Mouse (Mus musculus) kidney, postnatal 36 days (tissue): Measurements from ENCODE around the gene Mpped1.
A peak's percentile ranks its signal among the peaks of the same experiment; 100 is the strongest.

Source experiments
- DNase-seq, 2 experiments: peaks; one replicate each; pipeline ENCODE4 v3.0.0; 2021 to 2022; ENCODE audit warnings: mixed read lengths in 2 of 2

Gene Mpped1

DNA sequence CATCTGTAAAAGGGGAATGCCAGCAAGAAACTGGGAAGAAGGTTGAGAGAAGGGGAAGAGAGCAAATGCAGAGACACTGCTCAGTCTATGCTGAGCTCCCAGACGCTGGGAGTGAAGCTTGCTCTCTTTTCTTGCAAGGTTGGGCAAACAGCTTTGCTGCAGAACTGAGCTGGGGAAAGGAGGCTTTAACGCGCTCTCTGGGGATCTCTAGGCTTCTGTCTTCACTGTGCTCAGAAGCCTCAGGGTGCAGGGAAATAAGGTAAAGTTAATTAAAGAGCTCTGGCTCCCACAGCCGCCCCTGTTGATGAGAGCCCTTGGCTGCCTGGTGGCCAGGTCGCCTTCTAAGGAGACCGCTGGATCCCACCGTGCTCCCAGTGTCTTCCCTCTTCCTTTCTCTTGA is 17.7 kb downstream of the Mpped1 start:
- no peak for DNase-seq

DNA sequence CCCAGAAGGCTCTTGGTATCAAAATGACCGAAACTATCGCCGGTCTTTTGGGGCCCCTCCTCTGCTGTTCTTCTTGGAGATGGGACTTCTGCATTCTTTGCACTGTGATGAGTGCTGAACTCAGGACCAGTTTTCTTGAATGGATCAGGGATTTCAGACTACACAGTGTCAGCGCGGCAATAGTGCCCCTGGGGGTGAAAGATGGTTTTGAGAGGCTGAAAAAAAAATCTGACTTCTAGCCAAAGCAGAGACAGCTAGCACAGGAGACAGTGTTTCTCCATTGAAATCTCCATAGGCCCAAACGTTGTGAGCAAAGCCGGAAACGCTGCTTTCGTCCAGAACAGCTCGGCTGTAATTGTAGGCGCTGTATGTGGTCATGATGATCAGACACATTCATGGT is 19.7 kb downstream of the Mpped1 start:
- no peak for DNase-seq

DNA sequence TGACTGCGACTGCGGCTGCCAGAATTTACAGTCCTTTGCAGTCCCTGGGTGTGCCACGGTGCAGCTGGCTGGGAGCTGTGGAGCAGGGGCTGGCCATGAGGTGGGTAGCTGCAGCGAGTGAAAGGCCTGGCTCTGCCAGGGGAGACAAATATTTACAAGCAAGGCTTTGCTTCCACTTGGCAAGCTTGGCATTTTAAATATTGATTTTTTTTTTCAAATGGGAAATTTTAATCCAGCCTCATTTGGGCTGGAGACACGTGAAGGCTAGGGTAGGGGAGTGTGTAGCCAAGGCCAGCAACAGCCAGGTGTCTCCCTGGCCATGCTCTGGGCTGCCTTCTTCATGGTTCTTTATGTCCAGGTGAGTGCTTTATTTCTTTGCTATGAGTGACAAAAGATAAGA is 21.7 kb downstream of the Mpped1 start:
- no peak for DNase-seq

DNA sequence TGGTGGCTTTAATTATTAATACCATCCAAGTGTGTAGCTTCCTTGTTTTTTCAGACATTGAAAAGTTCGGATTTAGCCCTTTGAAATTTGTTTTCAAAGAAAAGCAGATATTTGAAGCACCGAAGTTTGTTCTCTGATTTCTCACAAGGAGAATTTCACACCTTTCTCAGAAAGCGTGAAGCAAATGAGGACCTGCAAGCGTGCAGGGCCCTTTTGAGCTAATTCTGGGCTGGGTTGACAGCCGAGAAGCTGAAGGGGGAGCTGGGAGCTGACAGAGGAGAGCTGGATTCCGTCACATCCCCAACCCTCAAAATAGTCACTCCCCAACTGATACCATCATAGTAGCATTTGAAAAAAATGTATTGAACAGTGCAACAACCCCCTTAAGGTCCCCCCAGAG is 34.8 kb downstream of the Mpped1 start:
- DNase-seq = no peak

DNA sequence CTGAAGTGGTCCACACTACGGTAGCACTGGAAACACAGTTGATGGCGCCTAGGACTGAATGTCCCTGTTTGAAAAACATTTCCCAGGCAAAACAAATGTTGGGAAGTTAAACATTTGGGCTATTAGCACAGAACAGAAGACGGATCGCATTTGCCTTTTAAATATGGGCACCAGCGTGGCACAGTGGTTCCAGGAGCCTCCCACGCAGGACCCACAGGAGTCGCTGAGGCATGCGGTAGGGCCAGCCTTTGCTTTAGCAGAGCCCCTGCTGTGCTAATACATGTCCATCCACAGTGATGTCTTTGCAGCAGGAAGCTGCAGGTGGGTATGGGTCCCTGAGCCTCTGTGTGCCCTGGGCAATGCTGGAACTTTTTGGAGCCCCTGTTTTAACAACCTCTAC is 48.7 kb downstream of the Mpped1 start:
- no peak for DNase-seq

DNA sequence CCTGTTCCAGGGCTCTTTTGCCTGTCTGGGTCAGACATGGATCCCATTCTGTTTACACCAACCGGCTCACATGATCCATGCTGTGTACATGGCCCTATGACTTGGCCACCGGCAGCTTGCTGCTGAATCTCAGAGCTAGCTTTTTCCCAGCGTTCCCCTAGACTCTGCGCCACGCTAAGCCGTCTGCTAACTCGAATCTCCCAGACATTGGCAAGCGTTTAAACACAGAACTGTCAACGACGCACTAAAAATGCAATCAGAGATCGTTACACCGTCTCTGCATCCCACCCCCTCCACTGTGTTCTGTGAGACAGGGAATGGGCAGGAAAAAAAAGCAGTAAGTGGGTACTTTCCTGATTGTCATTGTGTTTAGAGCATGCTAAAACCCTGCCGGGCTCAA is 50.0 kb downstream of the Mpped1 start:
- DNase-seq = no peak

DNA sequence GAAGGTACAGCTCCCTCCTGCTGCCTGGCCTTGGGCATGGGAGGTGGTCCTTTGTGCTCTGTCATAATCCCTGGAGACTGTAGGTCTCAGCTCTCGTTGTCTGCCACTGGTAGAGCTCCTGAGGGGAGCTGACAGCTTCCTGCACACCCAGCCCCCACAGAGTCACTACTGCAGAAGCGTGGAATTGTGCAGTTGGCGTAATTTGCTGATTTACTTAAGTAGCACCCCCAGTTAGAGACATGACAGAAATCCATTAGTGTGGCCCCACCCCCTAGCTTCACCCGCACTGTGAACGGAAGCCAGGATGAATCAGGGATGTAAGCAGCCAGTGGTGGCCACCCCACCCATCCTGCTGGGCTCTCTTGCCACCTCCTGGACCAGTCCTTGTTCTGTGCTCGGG is 53.0 kb downstream of the Mpped1 start:
- DNase-seq = no peak

DNA sequence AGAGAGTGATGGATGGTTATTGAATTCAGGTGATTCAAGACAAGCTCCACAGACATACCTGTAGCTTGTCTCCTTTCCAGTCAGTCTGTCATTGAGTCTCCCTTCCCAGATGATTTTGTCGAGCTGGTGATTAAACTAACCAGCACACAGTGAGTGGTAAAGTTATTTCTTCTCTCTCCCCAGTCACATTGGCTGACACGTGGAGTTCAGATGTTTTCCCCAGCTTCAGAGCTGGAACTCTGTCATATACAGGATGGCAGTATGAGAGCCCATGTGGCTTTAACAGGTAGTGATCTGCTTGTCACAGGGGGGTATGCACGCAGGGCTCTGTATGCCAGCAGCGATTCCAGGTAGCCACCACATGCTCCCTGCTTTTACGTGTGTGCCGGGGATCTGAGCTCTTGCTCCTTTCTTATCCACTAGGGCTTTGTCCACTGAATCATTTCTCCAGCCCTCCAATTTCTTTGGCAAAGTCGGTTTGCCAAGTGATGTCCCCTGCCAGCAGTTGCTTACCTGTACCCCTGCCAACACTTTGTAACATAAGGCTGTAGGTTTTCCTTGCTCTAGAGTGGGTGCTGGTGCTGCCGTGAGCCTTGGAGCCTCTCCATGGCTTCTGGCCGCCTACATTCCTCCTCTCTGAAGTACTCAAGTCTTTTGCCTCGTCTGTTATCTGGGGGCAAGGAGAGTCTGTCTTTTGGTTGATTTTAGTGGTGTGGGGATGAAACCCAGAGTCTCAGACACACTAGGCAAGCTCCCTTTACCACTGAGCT is 61.9 kb downstream of the Mpped1 start:
- no peak for DNase-seq

DNA sequence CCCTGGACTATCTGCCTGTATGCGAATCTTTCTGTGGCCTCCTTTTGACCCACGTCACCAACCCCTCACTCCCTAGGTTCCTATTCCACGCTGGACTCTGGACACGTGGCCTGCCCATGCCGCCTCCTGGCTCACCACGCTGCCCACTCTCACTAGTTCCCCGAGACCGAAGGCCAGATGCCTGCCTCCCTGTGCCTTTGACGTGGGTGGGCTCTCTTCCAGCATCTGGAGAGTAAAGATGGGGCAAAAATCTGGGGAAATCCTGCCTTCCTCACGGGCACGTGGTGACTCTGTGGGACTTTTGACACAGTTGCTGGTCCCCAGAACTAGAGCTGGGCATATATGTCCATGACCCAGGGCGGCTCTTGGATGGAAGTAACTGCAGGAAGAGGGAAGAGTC is 63.2 kb downstream of the Mpped1 start:
- DNase-seq = no peak

DNA sequence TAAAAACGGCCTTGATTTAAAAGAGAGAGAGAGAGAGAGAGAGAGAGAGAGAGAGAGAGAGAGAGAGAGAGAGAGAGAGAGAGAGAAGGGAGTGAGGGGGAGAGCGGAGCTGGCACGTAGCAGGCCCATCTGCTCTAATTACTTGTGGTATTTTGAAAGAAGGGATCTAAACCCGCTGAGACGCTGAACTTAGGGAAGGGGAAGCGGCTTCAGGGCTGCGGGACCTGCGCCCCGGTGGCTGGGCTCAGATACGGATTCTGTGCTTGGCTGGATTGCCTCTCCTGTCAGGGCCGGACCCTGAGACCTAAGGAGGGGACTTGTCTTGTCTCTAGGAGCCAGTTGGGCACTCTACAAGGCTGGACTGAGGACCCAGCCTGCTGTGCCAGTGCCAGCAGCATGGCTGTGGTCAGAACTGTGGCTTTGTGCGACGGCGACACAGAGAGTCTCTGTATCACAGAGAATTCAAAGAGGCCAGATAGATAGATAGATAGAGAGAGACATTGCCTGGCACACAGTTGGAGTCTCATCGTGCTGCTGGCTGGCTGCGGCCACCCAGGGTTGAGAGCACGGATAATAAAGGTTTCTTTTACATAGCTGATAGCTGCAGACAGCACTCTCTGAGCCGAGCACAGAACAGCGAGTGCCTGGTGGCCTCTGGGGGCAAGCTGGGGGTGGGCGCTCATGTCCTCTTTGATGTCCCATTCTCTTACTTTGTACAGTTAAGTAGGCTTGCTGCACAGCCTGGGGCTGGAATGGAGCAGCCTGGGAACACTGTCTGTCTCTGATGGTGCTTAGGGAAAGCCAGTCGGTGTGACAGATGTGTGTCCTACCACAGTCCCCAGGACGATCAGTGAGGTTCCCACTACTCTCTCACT is 63.9 kb downstream of the Mpped1 start:
- no peak for DNase-seq

DNA sequence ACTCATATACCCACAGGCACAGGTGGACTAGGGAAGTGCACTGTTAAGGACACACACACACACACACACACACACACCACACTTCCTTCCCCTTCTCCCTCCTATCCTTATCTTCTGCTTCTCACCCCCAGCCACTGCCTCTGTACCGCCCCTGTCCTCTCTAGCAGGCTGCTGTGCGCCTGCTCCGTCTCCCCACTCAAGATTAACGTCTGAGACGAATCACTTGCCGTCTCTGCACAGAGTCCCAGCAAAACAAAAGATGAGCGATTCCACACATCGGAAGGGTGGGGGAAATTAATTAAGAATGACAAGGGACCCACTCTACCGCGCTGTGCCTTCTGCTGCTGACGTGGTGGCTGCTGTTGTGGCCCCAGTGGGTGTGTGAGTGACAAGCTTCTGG is 66.5 kb downstream of the Mpped1 start:
- DNase-seq = no peak

DNA sequence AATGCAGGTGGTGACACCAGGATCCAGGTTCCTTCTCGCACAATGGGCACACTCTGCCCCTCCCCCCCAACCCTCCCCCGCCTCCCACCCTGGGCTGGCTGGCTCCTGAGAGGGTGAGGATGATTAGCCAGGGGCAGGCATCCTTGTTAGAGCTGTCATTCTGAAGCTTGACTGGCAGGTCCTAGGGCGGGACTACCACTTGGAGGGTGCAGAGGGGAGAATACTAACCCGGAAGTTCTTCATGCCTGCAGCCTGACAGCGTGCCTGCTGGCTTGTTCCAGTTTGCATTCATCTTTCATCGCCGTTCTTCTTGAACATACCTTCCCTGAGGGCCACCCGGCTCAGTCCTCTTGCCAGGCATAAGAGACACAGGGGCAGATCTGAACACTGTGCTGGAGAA is 67.3 kb downstream of the Mpped1 start:
- DNase-seq = no peak

DNA sequence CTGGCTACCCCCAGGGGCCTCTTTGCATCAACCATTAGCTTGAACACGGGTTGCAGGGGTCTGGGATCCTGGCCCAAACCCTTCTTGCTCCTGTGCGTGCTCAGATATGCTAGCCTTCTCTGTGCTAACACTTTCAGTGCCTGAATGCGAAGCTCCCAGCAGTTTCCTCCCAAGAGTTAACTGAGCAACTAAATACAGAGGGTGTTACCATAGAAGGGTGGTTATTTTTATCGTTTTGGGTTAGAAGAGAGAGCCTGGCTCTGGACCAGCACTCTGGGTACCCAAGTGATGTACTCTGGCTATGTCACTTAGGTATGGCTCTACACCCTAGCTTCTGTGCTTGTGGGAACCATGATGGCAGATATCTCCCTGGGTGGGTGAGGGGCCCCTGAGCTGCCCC is 68.2 kb downstream of the Mpped1 start:
- no peak for DNase-seq

DNA sequence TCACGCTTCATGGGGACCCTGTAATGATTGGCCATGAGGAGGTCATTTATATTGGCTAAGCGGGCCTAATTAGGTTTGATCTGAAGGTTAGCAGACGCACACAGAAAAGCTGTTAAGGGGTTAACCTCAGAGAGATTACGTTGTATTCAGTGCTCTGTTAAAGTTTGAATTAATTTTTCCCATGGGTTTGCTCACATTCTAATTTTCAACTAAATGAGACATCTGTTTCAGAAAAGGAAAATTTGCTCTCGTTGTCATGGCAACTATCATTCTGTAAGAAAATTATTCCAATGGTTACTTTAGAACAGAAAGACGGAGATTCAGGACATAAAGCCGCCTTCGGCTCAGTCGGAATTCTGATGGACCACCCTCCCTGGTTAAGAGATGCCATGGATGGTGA is 68.9 kb downstream of the Mpped1 start:
- no peak for DNase-seq

DNA sequence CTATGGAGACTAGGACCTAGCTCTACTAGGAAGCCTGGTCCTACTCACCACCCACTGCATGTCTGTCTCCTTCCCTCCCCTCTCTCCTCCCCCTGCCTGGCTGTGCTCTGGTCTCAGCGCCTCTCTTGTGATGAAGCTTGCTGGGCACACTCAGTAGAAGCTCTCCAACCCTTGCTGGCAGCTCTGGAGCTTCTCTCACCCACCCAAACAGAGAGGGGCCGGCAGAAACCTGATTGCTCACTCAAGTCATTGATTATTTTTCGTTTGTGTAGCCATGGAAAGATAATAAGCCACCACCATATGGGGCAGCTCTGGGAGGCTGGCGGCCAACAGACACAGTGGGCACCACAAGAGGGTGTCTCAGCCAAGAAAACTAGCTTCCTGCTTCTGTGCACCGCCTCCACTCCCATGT is 74.1 kb downstream of the Mpped1 start:
- no peak for DNase-seq

DNA sequence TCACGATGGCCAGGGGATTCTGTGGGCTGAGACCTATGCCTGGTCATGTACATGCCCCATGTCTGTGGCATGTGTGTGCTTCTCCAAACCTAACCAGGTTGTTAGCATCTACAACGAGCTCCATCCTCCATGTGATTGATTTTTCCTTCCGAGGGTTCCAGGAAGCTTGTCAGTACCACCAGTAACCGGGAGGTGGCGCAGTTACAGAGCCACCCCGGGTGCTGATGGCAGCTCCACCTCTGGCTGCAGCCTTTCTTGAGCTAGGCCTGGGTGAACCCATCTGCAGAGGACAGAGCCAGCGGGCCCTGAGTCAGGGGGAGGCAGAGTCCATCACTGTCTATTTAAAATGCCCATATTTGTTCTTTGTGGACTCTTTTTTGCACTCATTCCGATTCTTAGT is 77.9 kb downstream of the Mpped1 start:
- peak; percentile 39 to 81 for DNase-seq

DNA sequence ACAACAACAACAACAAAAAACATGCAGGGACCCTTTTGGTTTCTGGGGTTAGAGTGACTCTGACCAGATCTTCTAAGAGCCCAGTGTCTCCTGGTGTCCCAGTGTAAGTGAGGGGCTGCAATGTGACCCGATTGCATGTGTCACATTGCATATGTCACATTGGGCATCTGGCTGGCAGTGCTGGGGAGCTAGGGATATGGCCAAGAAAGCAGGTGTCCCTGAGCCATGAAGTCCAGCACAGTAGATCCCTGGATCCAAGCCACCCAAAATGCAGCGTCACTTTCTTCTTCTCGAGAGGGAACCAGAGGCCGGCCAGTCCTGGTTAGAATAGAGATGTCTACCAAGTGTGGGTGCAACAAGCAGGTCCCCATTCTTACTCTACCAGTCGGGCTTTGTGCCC is 86.4 kb downstream of the Mpped1 start:
- DNase-seq = no peak

DNA sequence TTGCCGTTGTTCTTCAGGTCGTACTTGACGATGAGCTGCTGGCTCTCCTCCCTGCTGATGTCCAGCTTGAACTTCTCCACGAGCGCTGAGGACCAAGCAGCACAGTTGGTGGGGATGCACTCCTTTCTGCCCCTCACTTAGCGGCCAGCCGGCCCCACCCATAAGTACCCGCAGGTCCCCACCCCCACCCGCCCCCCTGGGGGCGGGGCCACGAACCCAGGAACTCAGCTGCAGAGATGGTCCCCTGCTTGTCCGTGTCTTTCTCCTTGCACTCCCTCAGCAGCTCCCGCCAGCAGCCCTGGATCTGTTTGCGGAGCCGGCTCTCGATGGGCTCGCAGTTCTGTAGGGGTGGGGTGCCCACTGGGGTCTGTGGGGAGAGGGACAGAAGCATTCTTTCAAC is 91.7 kb downstream of the Mpped1 start:
- no peak for DNase-seq

DNA sequence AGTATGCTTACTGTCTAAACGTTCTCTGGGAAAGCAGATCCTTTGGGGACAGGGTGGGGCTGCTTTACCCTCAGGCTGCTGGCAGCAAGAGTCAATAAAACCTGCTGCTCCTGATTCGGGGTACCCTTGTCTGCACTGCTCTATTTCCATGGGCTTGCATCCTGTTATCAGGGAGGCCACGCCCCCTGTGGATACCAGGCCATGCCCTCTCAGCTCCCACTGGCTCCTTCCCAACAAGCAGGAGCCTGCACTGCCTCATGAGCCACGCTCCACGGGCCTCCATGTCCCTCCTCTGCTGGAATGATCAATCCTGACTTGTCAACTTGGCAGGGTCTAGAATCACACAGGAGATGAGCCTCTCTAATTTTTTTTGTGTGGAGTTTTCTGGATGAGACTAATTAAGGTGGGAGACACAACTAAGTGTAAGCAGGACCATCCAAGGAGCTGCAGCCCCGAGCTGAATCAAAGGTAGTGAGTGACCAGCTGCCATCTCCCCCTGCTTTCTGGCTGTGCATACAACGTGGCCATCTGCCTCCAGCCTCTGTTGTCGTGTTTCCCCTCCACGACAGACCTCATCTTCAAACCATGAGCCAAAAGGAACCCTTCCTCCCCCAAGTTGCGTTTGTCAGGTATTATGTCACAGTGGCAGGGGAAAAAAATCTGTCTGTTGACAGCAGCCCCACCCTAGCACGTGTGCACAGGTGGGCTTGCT is 98.0 kb downstream of the Mpped1 start:
- DNase-seq = no peak

DNA sequence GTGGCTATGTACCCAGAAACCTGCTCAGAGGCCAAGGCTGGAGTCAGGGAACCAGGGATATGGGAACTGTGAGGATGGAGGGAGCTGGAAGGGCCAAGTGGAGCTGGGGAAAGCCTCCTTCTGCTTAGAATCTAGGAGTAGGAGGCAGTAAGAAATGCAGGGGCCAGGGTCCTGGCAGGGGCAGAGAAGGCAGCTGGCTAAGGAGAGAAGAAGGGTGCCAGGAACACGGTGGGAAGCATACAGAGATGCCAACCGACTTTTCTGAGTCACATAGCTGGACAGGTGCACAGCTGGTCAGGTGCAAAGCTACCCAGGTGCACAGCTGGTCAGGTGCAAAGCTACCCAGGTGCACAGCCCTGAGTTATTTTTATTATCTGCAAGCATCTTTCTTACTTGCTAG is 98.6 kb downstream of the Mpped1 start:
- no peak for DNase-seq

DNA sequence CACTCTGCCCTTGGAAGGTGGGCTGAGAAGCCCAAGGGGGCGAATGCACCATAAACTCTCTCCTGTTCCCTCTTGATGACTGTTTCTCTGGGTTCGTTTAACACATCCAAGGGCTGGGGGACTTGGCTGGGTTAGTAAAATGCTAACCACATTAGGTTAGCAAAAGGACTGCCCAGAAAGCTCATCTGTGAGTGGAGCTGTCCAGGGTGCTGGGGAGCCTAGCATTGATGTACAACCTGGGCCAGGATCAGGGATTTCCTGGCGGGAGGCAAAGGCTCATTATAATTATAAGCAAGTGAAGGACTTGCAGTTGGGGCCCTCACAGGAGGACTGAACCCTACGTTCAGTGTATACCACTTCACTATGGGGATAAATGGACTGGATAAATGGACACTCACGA is 100.6 kb downstream of the Mpped1 start:
- peak; percentile 27 to 77 for DNase-seq

DNA sequence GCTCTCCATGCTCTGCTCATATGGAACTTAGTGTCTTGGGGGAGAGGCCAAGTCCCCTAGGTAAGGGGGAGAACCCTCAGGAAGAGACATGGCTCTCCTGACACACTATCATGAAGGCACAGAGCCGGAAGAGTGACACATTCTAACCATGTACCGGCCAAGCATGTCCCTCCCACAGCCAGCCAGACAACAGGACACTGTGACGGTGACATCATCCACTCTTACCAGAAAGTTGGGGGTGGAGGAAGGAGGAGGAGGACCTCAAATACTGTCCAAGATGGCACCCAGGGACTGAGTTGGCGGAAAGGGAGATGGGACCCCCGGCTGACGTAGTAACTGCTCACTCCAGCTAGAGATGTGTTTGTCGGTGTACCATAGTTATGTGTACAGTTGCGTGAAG is 104.6 kb downstream of the Mpped1 start:
- DNase-seq = no peak

DNA sequence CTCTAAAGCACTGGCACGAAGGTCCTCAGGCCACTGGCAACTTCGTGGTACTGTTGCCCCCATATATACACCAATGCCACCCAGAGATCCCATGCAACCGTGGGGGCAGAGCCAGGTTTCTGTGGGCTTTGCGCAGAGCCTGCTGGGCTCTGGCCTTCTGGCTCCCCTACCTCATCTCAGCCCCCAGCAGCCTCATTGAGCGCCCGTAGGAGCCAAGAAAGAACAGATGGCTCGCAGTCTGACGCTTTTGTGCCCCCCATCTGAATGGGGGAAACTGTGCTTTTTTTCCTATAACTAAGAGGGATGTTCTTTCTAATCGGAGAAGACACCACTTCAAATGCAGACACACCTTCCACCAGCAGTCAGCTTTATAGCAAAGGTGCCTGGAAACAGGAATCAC is 105.0 kb downstream of the Mpped1 start:
- no peak for DNase-seq

DNA sequence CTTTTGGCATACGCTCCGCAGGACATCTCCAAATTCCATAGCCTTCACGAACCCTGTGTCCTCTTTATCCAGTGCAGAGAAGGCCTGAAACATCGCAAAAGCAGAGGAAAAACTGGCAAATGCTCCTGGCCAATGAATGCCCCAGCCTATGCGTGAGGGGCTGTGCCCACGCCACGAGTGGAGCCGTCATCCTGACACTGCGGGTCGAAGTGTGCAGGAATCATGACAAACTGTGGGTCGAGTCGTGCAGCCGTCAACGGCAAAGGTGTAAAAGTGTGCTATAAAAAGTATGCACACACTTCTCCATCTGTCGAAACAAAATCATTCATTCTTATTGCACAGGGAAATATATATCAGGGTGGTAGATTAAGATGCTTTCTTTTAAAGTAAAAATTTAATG is 113.6 kb downstream of the Mpped1 start:
- DNase-seq = no peak
